Mouse (Mus musculus) ES-E14 (cell line): ENCODE measurements at regions not wholly inside any gene's neighbourhood (a gene's known extent, or its start where the extent isn't known, plus 50 kb on each side); places are given as distances from the start of the nearest gene placed in this dataset.

Source experiments
- DNase-seq: peaks from one replicate; pipeline ENCODE4 v3.0.0-alpha.2; 2013; ENCODE audit warnings: low read depth, low spot score
- H3K27ac ChIP-seq: 2 replicates; pipeline ENCODE4 v1.5.1; 2012; ENCODE audit warnings: low read depth, mild to moderate bottlenecking, low read length, moderate library complexity, mixed read lengths; ENCODE audit not compliant: poor library complexity, insufficient read depth, severe bottlenecking
- H3K36me3 ChIP-seq: 2 replicates; pipeline ENCODE4 v1.6.1; 2012; ENCODE audit warnings: mild to moderate bottlenecking, low read length, moderate library complexity, mixed read lengths; ENCODE audit not compliant: control insufficient read depth, poor library complexity, insufficient read depth, severe bottlenecking
- H3K4me1 ChIP-seq, 2 experiments: fragments of 150-350 bp in 1 of 2; sonication (generic) in 1 of 2; 2 replicates each; pipeline ENCODE4 v1.6.1; 2012; ENCODE audit warnings: low read length in 2 of 2, mild to moderate bottlenecking in 1 of 2, mixed read lengths in 1 of 2; ENCODE audit not compliant: control insufficient read depth in 2 of 2, insufficient read depth in 2 of 2, poor library complexity in 1 of 2
- H3K4me3 ChIP-seq, 2 experiments: fragments of 150-350 bp in 1 of 2; sonication (generic) in 1 of 2; 2 replicates each; pipeline ENCODE4 v1.5.1; 2012; ENCODE audit warnings: low read length in 2 of 2, low read depth in 1 of 2, mild to moderate bottlenecking in 1 of 2, mixed read lengths in 1 of 2; ENCODE audit not compliant: insufficient read depth in 1 of 2, poor library complexity in 1 of 2, severe bottlenecking in 1 of 2
- H3K9ac ChIP-seq: 2 replicates; pipeline ENCODE4 v1.6.1; 2012; ENCODE audit warnings: low read depth, mild to moderate bottlenecking, low read length, mixed read lengths; ENCODE audit not compliant: poor library complexity, insufficient read depth, severe bottlenecking
- H3K9me3 ChIP-seq: fragments of 150-350 bp; sonication (generic); 2 replicates; pipeline ENCODE4 v1.6.1; 2012; ENCODE audit warnings: low read depth, mild to moderate bottlenecking, low read length; ENCODE audit not compliant: control insufficient read depth, insufficient read depth
- CHD2 ChIP-seq: IDR thresholded peaks from 2 replicates; pipeline ENCODE4 v1.6.1; 2014; ENCODE audit warnings: mild to moderate bottlenecking, low read depth, low read length, inconsistent platforms
- HCFC1 ChIP-seq: IDR thresholded peaks from 2 replicates; pipeline ENCODE4 v1.6.1; 2012; ENCODE audit warnings: low read length, inconsistent platforms, borderline replicate concordance; ENCODE audit not compliant: insufficient read depth
- MAFK ChIP-seq: IDR thresholded peaks from 2 replicates; pipeline ENCODE4 v1.6.1; 2014; ENCODE audit warnings: mild to moderate bottlenecking, low read depth, low read length, inconsistent platforms; ENCODE audit not compliant: insufficient read depth
- ZC3H11A ChIP-seq: IDR thresholded peaks from 2 replicates; pipeline ENCODE4 v1.6.1; 2012; ENCODE audit warnings: low read depth, mild to moderate bottlenecking, inconsistent platforms, low read length, borderline replicate concordance
- ZNF384 ChIP-seq: IDR thresholded peaks from 2 replicates; pipeline ENCODE4 v1.6.1; 2012; ENCODE audit warnings: low read depth, low read length, inconsistent platforms
- in situ Hi-C, 2 experiments: fragments of 600-800 bp; cut with MboI; formaldehyde crosslinking; loops; one replicate each; pipeline ENCODE4 v1.15.1; 2025; ENCODE audit warnings: low sequenced_read_pairs in 2 of 2, inconsistent platforms in 1 of 2; ENCODE audit not compliant: unreplicated experiment in 2 of 2

- Histone ChIP-seq H3K4me1 (no peaks in the 10 kb centered on the region), H3K9ac (no peak overlapping the region), H3K27ac (no peak overlapping the region), H3K9me3 (no peaks in the 10 kb centered on the region), H3K4me3 (no peak overlapping the region), H3K36me3 (no peaks in the 10 kb centered on the region)
- in situ Hi-C loops, result no loop called here
- TF ChIP-seq CHD2 (no peak), ZC3H11A (no peak), MAFK (no peak), ZNF384 (no peak), HCFC1 (no peak)
- DNase-seq, result no peak
These were observed 59.5 kb upstream of the Ctnnb1 start for GRCm38 (mm10) chr9:120869432-120870081.

GRCm38 (mm10) chr9:120873293-120873692 lies 55.7 kb upstream of the Ctnnb1 start:
- in situ Hi-C loops, result no loop called here
- H3K9me3 ChIP-seq, result no peaks in the 10 kb centered on the region
- H3K36me3 ChIP-seq, result no peaks in the 10 kb centered on the region
- H3K27ac ChIP-seq, result no peak overlapping the region
- H3K9ac ChIP-seq, result no peak overlapping the region
- DNase-seq, result no peak
- H3K4me1 ChIP-seq, result no peaks in the 10 kb centered on the region
- H3K4me3 ChIP-seq, result no peak overlapping the region
- TF ChIP-seq MAFK (no peak), CHD2 (no peak), ZNF384 (no peak), HCFC1 (no peak), ZC3H11A (no peak)

GRCm38 (mm10) chr9:120874416-120874976 lies 54.5 kb upstream of the Ctnnb1 start:
- DNase-seq, result no peak
- Histone ChIP-seq H3K9me3 (no peaks in the 10 kb centered on the region), H3K4me1 (no peaks in the 10 kb centered on the region), H3K4me3 (no peak overlapping the region), H3K36me3 (no peaks in the 10 kb centered on the region), H3K9ac (no peak overlapping the region), H3K27ac (no peak overlapping the region)
- no peak for TF ChIP-seq CHD2
- no peak for TF ChIP-seq HCFC1
- TF ChIP-seq ZC3H11A, result no peak
- no peak for TF ChIP-seq MAFK
- in situ Hi-C loops, result no loop called here

GRCm38 (mm10) chr9:120877101-120877500 lies 51.9 kb upstream of the Ctnnb1 start:
- Histone ChIP-seq H3K4me1 (no peaks in the 10 kb centered on the region), H3K9me3 (no peaks in the 10 kb centered on the region), H3K27ac (no peak overlapping the region), H3K36me3 (no peaks in the 10 kb centered on the region), H3K9ac (no peak overlapping the region), H3K4me3 (no peak overlapping the region)
- TF ChIP-seq MAFK, result no peak
- TF ChIP-seq ZNF384, result no peak
- TF ChIP-seq CHD2, result no peak
- in situ Hi-C loops, result no loop called here
- DNase-seq, result no peak
